Mouse (Mus musculus) urinary bladder, adult 2 months (tissue): Measurements from ENCODE around the gene Rilpl1. TPM values are rescaled to one million over a fixed set of nuclear protein-coding genes. Genes with fewer than 3 reads are reported as not detected.
"Not testable (repeated sequence)": the region's sequence is repeated elsewhere in the genome, so short reads cannot be mapped to it uniquely, and the experiment has no call there.

Experiments
- DNase-seq: peaks from one replicate; pipeline ENCODE4 v3.0.0; 2022; ENCODE audit warnings: low spot score
- polyA plus RNA-seq: library from polyadenylated mRNA; depleted of rRNA; stranded (reverse); fragments of >200 nt; gene quantifications from 2 replicates; pipeline ENCODE4 v1.2.3, GENCODE M21; 2012

Gene Rilpl1
- polyA plus RNA-seq, 1 experiment, result 17.7 TPM

DNA sequence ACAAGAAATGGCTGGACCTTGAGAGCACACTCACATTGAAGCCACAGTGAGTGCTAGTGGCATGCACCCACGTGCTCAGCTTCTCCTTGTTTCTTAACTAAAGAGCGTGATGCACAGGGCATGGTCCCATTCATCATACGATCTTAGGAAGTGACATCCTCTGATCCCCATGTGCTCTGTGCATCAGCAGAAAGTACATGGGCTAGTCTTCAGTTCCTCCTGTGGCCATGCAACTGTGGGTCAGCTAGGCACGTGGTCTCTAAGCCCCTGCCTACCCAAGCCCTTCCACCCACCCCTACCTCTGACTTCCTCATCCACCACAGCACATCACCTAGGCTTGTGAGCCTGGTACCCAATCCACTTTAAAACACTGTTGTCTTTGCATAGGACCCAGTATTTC is 38.6 kb downstream of the Rilpl1 start:
- DNase-seq, result no peak

DNA sequence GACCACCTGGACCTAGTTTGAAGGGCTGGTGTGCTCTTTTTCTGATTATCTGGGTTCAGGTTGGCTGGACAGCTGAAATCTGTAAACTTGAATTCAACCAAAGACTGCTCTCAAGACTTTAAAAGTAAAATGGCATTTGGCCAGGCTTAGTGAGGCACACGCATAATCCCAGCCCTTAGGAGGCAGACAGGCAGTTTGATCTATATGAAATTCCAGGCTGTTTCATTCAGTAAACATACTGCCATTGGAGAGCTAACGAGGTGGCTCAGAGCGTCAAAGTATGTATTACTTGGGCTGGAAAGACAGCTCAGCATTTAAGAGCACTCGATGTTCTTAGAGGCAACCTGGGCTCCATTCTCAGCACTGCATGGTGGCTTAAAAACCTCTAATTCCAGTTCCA is 39.5 kb downstream of the Rilpl1 start:
- no peak for DNase-seq

DNA sequence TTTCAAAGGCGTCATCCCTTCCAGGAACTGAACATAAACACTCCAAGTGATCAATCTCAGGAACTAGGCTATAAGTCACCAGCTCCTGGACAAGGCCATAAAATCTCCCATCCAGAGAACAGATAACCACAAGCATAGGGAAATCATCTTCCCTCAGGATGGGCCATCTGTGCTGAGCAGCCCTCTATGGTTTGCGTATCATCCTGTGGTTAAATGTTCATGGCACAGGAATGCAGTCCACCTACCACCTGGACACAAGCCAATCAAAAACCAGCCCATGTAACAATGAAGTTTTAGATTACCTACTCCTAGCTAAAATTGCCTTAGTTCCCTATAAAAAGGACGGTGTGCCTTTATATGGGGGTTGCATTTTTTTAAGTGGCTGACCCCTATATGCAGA is 42.3 kb downstream of the Rilpl1 start:
- no peak for DNase-seq

DNA sequence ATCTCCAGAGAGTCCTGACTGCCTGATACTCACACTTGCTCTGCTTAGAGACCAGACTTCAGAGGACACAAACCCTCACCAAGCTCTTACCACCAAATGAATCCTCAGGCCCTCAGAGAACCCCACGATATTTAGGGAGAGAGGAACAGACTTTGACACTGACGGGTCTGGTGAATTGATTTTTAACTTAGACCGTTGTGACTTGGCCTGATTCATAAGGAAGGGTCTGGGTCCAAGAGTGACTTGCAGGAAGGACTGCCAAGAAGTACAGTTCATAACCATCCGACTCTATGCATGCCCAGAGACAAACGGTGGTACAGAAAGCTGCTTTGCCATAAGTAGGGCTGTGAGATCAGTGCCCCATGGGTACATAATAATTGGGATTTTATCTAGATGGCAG is 45.5 kb downstream of the Rilpl1 start:
- no peak for DNase-seq

GRCm38 (mm10) chr5:124483655-124484396 is 47.4 kb downstream of the Rilpl1 start:
- no peak for DNase-seq

DNA sequence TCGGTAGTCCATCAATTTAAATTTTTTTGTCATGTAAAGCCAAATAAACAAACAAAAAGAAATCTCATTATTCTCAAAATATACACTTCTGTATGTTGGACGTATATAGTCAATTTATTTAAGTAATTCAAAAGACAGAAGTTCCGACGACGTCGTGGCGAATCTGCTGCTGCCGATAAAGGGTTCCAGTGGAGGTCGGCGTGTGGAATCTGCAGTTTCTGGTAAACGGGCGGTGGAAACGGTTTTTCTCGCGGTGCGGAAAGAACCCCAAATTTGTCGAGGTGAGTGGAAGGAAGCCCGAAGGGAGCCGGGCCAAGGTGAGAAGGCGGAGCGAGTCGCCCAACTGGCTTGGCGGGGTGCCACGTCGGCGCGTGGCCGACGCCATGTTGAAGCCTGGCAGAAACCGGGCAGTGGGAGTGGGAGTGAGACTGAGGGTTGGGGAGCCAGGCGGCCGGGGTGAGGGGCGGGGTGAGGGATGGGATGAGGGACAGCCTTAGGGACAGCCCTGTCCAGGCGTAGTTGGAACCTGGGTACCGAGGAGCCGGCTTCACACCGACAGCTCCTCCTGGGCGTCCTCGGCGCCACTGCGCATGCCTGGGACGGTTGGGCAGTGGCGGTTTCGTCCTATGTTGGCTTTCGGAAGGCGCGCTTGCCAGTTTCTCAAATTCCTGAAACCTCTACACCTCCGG is 48.1 kb downstream of the Rilpl1 start, which contains the start of gene Snrnp35:
Gene Snrnp35, plus strand, starts transcription at position 169 of the 689 bp plus-strand sequence.
- DNase-seq, result peak; percentile 93

DNA sequence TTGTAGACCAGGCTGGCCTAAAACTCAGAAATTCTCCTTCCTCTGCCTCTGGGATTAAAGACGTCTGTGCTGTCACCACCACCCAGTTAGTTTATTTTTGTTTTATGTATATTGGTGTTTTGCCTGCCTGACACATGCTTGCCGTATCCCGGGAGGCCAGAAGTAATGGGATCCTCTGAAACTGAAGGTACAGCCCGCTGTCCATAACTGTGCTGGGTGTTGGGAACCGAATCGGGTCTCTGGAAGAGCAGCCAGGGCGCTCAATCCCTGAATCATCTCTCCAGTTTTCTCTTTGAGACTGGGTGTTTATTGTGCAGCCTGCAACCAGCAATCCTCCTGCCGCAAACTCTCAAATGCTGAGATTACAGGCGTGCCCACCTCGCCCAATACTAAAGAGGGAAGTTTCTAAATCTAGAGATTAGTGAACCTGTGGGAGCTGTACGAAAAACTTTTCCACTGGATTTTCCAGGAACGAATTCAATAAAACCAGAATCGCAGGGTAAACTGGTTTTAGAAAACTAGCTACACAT is 48.7 kb downstream of the Rilpl1 start:
- no peak for DNase-seq

GRCm38 (mm10) chr5:124481714-124482113 is 49.5 kb downstream of the Rilpl1 start:
- no peak for DNase-seq

DNA sequence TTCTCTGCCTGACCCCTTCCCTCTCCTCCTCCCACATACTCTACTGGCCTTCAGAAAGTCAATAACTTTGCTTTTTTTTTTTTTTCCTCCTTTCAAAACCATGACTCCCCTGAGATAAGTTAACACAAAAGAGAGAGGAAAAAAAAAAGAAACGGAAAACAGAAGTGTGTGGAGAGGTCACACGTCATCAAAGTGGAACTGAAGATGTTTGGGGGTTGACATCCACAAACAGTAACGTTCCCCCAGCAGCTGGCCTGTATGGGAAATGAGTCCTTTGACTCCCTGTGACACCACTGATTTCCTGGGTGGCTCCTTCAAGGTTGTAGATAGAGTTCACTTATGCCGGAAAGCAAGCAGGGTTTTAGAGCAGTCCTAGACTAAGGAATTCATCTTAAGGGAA is 51.1 kb downstream of the Rilpl1 start:
- DNase-seq, result no peak

DNA sequence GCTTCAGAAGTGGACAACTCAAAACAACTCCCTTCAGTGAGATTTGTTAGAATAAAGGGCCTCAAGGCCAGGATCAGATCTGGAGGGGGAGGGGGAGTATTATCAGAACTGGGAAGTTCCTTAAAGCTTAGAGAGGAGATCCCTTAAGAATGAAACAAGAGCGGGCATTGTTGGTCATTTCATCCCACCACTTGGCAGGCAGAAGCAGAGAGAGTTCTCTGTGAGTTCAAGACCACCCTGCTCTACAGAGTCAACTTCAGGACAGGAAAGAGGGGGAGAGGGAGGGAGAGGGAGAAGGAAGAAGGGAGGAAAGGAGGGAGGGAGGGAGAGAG is 52.4 kb downstream of the Rilpl1 start:
- DNase-seq, result no peak

GRCm38 (mm10) chr5:124470591-124471171 is 60.5 kb downstream of the Rilpl1 start:
- DNase-seq, result no peak

DNA sequence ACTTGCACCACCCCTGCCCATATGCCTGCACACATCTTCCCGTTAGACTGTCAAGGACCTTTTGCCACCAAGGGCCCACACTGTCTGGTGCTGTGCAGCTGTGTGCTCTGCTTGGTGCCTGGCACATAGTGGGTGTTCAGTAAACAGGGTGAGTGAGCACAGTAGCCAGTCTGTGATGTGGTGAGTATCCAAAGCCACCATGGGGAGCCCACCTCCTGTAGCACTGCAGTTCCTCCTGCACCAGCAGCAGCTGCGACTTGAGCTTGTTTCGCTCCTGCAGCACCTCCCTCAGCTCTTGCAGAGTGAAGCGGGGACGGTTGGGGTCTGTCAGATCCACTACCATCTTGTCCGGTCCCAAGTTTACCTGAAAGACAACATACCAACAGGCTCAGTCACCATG is 61.7 kb downstream of the Rilpl1 start:
- DNase-seq, result no peak

- no peak for DNase-seq
These were observed 62.8 kb downstream of the Rilpl1 start for GRCm38 (mm10) chr5:124468365-124468764.

DNA sequence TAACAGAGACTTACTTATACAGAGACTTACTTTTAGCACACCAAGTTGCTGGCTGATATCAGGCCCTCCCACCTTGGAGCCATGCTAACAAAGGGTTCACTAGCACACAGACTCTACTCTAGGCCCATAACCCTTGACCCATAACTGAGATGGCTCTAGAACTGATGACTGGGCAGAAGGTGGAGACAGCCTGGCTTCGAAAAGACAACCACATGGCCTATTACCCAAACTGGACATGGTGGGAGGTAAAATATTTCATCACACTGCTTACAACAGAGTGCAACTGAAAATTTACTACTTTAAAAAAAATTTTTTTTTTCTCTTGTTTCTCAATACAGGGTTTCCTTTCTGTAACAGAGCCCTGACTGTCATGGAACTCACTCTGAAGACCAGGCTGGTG is 63.4 kb downstream of the Rilpl1 start:
- no peak for DNase-seq

- no peak for DNase-seq
These were observed 66.3 kb downstream of the Rilpl1 start for GRCm38 (mm10) chr5:124464905-124465304.

GRCm38 (mm10) chr5:124463462-124463861 is 67.7 kb downstream of the Rilpl1 start:
- no peak for DNase-seq

DNA sequence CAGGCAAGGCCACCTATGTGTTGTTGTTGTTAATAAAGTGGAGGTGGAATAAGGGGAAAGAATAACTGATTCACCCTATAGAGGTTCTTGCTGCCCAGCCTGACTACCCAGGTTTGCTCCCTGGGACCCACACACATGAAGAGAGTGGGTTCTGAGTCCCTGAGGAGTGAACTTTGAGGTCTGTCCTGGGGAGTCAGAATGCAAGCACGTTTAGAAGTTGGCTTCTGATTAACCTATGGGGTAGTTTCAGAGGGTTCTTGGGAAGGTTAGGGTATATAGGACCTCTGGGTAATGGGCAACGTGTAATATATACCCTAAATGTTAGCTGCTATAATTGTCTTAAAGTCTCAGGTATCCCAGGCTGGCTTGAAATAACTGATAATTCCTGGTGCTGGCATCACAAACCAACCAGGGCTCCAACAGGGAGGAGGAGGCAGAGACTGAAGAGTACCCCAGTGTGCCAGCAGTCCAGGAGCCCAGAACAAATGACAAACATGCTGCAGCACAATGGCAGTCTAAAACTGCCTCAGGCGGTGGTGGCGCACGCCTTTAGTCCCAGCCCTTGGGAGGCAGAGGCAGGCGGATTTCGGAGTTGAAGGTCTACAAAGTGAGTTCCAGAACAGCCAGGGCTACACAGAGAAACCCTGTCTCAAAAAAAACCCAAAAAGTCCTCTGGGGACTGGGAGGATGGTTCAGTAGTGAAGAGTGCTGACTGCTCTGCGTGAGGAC is 68.7 kb downstream of the Rilpl1 start:
- DNase-seq, result no peak

DNA sequence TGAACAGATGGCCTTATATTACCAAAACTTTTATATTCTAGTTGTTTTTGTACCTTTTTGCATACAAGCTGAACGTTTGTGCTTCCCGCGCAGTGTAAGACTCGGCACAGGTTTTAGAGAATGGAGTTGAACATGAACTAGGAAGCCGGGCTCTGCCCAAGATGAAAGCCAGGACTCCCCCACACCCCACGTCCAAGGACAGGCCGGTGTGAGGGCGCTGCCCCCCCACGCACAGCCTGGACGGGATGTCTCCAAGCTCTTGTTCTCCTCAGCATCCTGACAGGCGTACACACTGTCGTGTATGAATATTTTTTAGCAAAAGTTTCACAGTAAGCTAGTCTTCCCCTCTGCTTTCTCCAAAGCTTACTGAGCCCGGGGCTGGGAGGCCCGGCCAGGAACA is 70.3 kb downstream of the Rilpl1 start:
- not testable (repeated sequence) for DNase-seq

- no peak for DNase-seq
These were observed 74.4 kb downstream of the Rilpl1 start for GRCm38 (mm10) chr5:124456762-124457161.

GRCm38 (mm10) chr5:124454082-124454419 is 77.1 kb downstream of the Rilpl1 start:
- no peak for DNase-seq

DNA sequence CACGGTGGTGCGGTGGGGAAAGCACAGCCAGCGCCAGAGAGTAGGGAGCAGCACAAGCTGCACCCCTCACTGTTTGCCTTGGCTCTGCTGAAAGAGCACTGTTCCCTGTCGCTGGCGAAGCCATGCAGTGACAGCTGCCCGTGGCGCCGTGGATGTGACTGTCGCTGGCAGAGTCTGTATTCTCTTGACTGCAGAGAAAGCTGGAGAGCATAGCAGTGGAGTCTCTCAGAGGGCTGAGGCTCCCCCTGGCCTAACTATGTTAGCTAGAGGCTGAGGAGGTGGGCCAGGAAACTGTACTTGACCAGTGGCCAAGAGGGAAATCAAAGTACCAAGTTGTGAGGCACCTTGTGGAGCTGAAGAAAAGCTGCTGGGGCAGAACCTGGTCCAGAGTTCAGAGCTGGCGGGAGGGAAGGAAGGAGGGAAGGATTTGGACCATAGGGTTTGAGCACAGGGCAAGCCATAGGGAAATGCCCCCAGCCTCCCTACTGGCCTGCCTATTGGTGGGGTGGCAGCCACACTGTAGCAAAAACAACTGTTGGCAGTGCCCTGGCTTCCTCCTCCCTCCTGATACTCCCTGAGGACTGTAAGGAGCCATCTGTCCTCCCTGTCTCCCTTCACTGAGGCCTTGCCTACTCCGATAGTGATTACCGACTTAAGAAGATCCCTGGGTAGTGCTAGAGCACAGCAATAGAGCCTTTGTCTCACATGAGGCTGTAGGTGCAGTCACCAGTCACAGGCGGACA is 77.7 kb downstream of the Rilpl1 start:
- no peak for DNase-seq
